Mouse (Mus musculus) heart, adult 11 months (tissue): ENCODE measurements at regions not wholly inside any gene's neighbourhood (a gene's known extent, or its start where the extent isn't known, plus 50 kb on each side); places are given as distances from the start of the nearest gene placed in this dataset.

Experiments
- DNase-seq: peaks from one replicate; pipeline ENCODE4 v3.0.0; 2022

GRCm38 (mm10) chr6:137931318-137931717 is 148.4 kb downstream of the Slc15a5 start:
- DNase-seq = peak; percentile 36

- peak; percentile 64 for DNase-seq
Measured at GRCm38 (mm10) chr6:137923364-137923763, 156.4 kb downstream of the Slc15a5 start.

GRCm38 (mm10) chr6:137918156-137918555 is 161.6 kb downstream of the Slc15a5 start:
- DNase-seq = peak; percentile 12

DNA sequence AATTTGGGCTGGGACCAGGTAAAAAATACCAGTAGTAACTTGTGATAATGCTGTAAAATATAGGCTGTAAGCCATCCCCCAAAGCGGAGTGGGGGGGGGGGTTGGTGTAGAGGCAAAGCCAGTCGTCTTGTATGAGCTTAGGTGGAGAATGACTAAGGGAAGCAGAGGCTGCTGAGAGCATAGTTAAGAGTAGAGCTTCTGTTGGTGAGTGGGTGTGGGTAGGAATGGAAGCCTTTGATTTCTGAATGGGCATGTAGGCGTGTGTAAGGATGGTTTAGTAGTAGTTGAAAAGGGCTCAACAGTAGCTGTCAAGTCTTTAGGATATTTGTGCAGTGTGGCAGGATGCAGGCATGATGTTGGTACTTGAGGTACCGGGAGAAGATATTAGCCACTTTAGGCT is 153.5 kb downstream of the Dera start:
- DNase-seq = no peak
